Mouse (Mus musculus): Measurements from ENCODE around the gene Prap1.

Prap1 gene

DNA sequence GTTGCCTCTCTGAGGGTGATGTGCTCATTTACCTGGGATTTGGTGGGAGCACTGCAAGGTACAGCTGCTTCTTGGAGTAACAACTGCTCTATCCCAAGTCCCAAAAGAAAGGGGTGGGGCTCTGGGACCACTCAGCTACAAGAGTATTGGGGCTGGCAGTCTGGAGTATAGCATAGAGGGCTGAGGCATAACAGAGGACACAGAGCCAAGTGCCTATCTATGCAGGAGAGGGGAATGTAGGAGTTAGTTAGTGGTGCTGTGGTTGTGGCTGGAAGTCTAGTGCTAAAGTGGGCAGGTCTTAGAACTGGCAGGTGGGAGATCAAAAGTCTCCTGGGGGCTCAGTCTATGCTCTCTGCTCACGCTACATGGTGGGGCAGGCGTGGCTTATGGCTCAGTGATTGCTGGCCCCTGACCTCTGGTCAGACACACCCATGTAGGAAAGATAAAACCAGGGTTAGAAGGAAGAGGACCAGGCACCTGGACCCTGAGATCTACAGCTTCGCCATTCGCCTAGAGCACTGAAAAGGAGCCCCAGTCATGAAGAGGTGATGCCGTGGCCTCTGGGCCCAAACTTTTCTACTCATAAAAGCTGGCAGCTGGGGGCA, at the start of gene Prap1:
Prap1 (plus strand) TSS at position 472 of the 605 bp plus-strand sequence.
- DNase-seq, result no peak

DNA sequence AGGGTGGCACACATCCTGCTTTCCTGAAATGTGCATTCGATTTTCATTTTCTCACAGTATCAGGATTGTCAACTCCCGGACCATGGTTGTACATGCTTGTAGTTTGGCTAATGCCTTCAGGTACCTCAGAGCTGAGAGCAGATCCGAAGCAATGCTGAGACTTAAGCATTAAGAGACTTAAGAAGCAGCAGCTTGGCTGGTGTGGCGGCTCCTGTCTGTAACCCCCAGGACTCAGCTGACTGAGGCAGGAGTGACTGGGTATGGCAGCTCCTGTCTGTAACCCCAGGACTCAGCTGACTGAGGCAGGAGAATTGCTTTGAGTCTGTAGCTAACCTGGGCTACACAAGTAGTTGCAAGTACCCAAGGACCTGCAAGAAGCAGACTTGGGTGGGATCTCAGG, 47.6 kb upstream of the Prap1 start:
- DNase-seq, result no peak

- no peak for DNase-seq
Observed at GRCm38 (mm10) chr7:140047811-140048311, 45.3 kb upstream of the Prap1 start.

DNA sequence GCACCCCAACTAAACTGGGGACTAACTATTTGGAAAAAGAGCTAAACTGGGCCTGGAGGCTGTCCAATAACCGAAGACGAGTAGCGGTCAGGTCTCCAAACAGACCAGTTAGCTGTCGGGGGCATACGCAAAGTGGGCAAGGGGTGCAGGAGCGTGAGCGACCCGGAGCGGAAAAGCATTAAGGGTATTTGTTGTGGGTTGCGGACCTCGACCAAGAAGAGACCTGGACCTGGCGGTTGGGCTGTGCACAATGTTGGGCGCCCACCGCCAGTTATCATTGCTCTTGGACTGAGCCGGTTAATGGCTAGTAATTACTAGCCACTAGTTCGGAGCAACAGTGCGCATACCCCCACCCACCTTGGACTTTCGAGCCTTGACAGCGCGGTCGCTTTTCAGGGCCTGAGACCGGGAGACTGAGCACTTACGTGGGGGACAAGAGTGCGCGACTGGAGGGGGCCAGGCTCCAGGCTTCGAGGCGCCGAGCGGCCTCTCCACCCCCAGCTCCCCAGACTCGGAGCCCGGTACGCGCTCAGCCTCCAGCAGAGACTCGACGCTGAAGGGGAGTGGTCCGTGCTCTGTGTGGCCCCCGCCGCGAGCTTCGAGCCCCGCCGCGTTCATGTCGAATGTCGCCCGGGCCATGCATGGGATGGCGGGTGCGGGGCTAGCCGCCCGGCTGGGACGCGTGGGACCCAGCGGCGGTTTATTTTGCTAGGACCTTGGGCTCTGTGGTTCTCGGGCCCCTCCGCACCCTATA, 44.7 kb upstream of the Prap1 start, which contains the start of gene Msx3:
Msx3 (minus strand) TSS at position 729 of the 754 bp plus-strand sequence.
- no peak for DNase-seq

GRCm38 (mm10) chr7:140049115-140049689, 44.0 kb upstream of the Prap1 start:
- peak; percentile 21 for DNase-seq

GRCm38 (mm10) chr7:140054124-140054523, 39.1 kb upstream of the Prap1 start:
- DNase-seq, result no peak

DNA sequence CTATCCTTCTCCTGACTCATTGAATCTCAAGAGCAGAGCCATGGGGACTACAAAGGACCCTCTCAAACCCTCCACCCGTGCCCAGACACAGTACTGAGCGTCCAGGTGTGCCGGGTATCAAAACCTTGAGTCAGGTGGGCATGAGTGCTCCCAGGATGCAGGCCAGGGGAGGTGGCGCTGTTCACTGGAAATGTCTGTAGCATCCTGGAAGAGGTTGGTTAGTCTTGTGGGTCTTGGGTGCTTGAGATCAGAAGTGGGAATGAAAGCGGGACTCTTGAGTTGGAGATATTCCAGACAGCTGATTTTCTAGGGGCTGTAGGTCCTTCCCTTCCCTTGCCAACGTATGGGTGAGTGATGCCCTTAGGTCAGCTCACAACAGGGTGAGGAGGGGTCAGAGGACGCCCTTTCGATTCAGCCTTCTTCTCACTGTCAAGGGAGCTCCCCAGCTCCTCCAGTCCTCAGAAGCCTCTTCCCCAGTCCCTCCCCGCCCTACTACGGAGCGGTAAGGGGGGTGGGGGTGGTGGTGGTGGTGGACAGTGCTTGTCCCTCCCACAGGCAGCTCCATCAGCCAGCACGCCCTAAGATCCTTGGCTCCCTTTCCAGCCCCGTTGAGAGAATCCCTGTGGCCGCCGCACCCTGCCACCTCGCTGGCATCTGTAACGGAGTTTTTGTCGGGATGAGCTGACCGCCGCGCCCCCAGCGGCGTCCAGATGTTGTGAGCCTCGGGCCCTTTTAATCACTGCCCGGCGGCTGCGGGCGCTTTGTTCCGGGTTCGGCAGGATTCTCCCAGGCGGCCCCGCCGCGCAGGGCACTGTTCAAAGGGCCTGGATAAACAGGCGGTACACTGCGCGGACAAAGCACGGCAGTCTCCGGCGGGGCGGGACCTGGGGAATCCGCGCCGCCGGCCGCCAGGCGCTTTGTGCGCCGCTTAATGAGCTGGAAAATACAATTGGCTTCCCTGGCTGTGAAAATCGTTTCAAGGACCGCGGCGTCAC, 35.5 kb upstream of the Prap1 start:
- DNase-seq, result peak; percentile 21

GRCm38 (mm10) chr7:140058528-140058927, 34.7 kb upstream of the Prap1 start:
- no peak for DNase-seq

- no peak for DNase-seq
Observed at GRCm38 (mm10) chr7:140059601-140060000, 33.6 kb upstream of the Prap1 start.

- DNase-seq, result peak; percentile 26
Observed at GRCm38 (mm10) chr7:140060936-140061831, 32.0 kb upstream of the Prap1 start.

DNA sequence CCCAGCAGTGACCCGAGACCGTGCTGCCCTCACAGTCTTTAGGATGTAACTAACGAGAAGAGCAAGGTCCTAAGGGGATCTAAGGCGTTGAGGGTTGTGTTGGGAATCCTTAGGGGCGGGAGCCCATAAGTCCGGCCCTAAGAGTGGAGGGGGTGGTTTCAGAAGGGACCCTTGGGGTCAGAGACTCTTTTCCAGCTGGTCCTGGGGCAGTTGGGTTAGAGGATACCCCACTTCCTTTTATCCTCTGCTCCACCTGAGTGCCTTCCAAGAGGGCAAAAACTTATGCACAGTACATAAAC, 31.4 kb upstream of the Prap1 start:
- no peak for DNase-seq

DNA sequence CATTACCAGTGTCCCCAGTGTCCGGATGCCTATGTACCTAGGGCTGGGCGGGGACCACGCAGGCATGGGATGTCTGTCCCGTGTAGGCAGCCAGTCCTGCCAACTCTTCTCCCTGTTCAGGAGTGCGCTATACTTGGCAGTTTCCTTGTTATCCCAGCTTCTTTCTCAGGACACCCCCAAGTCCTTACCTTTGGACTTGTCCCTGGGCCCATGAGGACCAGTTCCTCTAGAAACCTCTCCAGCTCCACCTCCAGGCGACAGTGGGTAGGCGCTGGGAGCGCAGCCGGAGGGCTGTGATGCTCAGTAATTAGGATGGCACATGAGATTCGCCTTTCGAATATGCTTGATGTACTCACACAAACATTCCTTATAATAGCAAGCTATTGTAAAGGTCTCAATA, 30.9 kb upstream of the Prap1 start:
- DNase-seq, result peak; percentile 15

DNA sequence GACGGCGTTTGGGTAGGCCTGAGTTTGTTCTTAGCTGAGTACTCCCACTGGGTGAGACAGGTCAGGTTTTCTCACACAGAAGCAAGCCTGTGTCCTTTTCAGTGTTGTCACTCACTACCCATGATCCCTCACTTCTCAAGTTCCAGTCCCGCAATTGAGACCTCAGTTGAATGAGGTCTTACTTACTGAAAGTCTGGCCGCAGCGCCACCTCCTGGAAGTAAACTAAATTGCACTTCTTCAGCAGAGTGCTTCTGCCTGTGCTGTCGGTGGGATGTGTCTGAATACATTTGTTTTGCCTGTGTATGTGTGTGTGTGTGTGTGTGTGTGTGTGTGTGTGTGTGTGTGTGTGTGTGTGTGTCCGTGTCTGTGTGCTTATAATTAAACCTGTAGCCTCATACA, 30.1 kb upstream of the Prap1 start:
- DNase-seq, result peak; percentile 76

GRCm38 (mm10) chr7:140067397-140067796, 25.8 kb upstream of the Prap1 start:
- DNase-seq, result no peak

DNA sequence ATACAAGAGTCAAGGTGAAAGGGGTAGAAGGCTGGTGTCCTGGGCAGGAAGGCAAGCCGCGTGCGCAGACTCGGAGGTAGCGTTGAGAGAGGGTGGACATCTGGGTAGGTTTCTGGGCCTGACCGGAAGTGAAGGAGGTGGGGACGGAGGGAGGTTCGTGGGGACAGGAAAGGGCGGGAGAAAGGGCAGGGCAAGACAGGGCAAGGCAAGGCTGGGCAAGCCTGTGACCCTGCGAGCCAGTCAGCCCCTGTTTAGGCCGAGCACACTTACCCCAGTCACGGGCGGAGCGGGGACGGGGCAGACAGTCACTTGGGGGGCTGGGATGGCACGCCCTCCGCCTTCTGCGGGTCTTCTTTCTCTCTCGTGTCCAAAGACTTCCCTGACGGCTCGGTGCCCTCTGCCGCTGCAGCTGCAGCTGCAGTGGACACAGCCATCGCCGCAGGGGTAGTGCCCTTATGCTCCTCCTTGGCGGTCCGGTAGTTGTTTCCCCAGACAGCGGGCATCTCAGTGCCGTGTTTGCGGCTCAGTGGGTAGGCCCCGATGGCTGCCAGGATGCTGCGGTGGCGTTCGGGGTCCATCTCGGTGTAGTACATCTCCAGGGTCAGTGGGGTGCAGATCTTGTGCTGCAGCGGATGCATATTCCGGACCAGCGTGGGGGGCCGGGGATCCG, 23.0 kb upstream of the Prap1 start:
- DNase-seq, result no peak

- no peak for DNase-seq
Observed at GRCm38 (mm10) chr7:140077698-140078097, 15.5 kb upstream of the Prap1 start.

DNA sequence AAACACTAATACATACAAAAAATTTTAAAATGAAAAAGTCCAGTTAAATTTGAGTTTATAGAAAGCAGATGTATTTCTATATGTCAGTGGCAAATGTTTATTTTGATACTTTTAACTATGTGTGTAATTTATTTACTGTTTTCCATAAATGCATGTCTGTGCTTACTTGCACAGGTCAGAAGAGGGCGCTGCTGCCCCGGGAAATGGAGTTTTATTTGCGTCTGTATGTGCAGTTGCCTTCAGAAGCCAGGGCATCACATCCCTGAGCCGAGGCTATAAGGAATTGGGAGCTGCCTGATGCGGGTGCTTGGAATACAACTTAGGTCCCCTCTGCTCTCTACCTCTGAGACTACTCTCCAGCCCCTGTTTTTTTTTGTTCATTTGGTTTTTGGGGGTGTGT, 14.5 kb upstream of the Prap1 start:
- peak; percentile 75 for DNase-seq

- DNase-seq, result peak; percentile 55
Observed at GRCm38 (mm10) chr7:140080503-140081156, 12.6 kb upstream of the Prap1 start.

GRCm38 (mm10) chr7:140081408-140082241, 11.6 kb upstream of the Prap1 start:
- no peak for DNase-seq

DNA sequence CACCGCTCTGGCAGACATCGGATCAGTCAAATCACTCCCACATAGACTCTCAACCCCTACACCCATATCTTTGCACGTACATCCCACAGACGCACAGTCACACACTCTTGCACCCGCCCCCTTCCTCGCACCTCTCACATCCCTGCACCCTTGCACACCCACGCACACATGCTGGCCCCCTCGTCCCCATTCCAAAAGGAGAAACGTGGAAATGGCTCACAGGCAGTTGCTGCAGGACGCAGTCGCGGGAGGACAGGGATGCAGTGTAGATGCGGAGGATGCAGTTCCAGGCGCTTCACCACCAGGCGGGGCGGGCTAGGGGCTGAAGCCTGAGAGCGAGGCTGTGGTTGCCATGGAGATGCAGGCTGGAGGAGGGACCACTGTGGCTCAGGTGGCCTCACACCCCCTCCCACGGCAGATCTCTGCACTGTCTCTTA, 10.9 kb upstream of the Prap1 start, which contains the start of gene Caly:
Caly (minus strand) TSS at position 307 of the 437 bp plus-strand sequence.
- no peak for DNase-seq
